Mouse (Mus musculus) adrenal gland, postnatal 14 days (tissue): ENCODE measurements at regions not wholly inside any gene's neighbourhood (a gene's known extent, or its start where the extent isn't known, plus 50 kb on each side); places are given as distances from the start of the nearest gene placed in this dataset.
"Not testable (repeated sequence)": the region's sequence is repeated elsewhere in the genome, so short reads cannot be mapped to it uniquely, and the experiment has no call there.

ENCODE experiments used
- DNase-seq: peaks from one replicate; pipeline ENCODE4 v3.0.0; 2021; ENCODE audit warnings: mixed read lengths

DNA sequence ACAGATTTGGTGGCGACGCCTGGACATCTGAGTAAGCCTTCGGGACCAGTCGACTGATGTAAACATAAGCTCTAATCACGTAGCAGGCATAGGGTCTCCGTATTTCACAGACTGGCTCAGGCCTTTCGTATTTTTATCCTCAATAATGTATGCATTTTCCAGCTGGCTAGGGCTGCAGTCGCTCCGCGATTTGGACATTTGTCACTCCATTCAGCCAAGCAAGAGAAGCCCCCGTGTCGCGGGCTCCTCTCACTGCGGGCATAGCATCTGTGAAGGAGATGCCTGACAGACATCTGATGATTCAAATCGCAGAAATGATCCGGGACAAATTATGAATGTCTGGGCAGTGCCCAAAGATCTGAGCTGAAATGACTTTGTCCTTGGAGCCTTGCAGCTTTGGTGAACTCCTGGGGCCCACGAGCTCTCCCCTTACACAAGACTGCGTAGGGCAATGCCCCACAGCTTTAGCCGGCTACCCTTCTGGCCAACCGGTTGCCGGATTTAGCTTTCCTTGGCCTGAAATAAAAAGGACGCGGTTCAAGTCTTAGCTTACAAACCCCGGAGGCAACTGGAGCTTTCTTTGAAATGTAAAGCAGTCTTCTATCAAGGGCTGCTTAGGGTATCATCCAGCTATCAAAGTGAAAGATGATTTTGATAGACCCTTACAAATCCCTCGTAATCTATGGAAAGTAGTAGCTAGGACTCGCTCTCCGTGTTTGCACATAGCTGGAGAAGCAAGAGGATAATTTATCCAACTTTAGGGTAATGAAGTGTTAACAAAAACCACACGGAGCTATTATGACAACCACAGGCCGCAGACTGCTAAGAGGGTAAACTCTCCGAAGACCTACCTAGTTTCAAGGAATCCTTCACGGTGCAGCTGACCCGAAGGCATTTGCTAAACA lies 270.6 kb downstream of the Etnk1 start:
- DNase-seq = no peak

DNA sequence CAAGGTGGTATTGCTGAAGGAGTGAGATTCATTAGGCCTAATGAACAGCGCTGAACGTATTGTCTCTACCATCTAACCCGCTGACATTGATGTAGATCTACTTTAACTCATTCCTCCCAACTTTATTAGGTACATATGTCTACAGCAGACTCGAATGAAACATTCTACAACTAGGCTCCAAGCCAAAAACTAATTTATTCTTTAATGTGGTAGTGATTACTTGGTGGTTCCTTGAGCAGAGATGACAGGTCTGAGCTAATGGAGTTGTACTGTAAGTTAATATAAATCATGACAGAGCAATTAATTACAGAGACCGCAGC lies 271.2 kb downstream of the Etnk1 start:
- no peak for DNase-seq

DNA sequence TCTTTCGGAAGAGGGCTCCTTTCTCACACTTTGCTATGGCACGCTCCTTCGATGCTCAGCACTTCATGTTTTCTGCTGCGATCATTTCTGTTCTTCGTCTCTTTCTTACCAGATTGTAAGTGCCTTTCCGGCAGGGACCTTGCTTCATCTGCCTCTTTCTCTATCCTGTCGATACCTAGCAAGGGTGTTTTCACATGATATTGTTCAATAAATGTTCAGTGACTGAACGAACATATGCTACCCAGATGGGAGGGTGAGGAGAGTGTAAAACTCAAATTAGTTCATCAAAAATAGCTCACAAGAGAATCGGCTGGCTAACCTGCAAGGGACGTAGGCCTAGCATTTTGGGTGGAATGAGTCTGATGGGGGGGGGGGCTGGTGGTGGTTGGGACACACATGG lies 272.5 kb downstream of the Etnk1 start:
- DNase-seq = no peak

DNA sequence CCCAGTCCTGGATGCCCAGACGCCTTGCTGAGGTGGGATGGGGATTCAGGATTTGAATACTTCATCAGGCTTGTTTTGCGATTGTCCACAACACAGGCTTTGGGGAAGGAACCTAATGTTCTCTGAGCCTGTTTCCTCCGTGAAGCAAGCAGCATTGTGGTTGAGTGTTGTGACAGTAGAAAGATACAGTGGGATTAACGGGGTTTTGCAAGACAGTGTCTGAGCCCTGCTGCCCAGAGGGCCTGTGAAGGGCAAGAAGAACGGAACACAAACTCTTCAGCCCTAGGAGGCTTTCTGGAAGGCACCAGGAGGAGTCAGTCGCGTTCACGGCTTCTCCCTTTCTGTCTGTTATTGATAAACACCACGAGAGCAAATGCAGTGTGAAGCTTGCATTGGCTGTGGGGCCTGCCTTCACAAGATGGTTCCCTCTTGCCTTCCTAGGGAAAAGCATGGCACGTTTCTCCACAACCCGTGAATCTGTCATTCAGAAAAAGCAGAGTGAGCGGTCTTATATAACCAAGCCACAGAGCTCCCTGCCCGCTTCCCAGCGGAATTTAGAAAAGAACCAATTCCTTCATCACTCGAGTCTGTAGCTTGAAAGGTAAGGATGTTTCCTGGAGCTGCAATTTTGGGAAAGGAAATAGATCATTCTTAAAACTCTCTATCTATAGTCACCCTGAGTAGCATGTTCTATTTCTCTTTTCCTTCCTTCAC lies 273.4 kb downstream of the Etnk1 start:
- no peak for DNase-seq

DNA sequence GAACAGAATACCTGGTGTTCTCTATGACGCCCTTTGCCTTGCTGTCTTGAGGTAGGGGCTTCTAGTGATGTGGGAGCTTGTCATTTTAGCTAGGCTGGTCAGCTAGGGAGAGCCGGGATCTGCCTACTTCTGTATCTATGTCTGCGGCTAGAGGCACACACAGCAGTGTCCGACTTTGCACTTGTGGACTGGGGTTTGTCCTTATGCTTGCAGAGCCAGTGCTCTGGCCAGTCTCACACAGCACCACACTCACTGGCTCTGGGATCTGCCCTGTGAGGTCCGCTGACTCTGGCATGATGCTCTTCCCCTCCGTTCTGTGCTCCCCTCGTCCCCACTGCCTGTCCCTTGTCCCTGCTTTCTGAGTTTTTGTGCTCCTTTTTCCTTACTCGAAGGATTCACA lies 275.3 kb downstream of the Etnk1 start:
- no peak for DNase-seq

DNA sequence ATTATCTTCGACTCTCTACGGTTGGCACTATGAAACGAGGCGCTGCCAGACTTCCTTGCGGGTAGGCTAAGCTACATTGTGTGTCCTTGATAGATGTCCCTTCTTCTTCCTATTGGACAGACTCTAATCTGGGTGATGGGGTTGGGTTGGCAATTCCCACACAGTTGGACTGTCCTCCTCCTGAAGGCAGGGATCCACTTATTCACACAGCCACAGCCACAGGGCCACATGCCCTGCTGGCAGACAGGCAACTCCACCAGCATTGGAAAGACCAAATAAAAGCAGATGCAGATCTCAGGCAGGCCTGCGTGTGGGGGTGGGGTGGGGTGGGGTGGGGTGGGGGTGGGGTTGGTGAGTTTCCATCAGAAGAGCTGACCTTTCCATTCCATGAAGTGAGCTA lies 276.4 kb downstream of the Etnk1 start:
- no peak for DNase-seq

DNA sequence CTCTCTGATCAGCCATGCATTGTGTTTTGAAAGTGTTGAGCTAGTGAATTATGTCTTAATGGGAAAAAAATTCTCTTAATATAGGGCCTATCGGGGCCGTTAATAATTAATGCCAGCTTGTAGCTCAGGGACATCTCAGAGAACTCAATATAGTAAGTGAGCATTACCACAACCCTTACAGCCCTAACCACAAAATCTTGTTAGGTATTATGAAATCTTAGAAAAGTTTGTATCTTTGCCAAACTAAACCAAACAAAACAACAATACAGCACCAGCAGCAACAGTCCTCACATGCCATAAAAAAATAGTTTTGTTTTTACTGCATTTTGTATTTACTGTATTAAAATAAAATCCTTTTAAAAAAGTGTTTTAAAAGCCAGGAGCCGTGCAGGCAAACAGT lies 277.8 kb downstream of the Etnk1 start:
- no peak for DNase-seq

DNA sequence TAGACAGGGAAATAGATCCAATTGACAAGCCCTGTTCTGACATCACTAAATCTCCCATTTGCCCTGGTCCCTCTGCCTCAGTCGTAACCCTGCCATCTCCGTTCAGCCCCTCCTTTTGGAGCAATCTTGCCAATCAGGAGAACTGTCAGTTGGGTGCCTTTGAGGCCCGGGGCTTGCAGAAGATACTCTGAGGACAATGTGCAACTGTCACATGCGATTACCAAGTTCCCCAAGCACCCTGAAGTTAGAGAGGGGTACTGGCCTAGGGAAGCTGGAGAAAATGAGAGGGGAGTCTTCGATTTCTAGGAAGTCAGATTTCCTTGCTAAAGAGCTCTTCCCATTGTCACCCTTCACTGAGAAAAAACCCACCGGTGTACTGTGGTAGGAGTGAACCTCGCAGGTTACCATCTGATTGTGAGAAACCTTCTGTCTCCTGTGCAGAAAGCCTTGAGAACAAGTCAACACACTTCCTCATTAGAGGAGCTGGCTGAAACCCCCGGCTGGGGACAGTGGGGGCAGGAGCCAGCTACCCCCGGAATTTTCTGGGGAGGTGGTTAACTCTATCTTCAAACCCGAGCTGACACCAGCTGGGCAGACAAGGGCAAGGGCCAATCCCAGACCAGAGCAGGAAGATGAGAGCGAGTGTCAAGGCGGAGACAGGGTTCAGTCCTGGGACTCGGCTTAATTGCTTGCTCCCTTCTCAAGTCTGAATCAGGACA lies 279.0 kb downstream of the Etnk1 start:
- no peak for DNase-seq

DNA sequence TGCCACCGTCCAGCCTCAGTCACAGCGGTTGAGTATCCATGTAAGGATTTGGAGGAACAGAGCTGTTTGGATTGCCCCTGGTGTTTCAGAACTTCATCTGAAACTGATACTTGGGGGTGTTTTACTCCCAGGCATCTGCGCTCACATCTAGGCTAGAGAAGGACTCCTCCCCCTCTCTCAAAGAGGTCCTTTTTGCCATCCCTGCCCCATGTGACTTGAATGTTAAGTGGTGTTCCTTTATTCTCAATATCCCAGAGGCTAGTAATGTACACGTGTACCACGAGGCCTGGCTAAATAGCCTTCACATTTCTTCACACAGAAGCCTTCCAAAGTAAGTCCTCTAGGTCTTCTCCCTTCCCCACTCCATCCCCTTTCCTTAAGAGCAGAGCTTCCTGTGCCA lies 280.0 kb downstream of the Etnk1 start:
- no peak for DNase-seq

DNA sequence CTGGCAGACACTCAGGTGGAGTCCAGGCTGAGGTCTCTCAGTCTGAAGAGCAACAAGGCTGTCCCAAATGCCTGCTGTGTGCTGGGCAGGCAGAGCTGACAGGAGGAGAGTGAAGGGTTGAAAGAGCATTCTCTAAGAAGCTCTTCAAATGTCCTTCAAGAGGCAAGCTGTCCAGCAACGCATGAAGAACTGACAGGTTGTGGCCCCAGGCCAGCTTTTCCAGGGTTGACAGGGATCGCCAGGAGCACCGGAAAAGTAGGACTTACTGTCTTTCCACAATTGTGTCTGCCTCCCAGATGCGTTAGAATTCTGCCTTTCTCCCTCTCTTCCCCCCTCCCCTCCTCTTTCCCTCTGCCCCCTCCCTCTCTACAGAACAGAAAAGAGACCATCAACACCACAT lies 282.1 kb downstream of the Etnk1 start:
- DNase-seq = no peak

DNA sequence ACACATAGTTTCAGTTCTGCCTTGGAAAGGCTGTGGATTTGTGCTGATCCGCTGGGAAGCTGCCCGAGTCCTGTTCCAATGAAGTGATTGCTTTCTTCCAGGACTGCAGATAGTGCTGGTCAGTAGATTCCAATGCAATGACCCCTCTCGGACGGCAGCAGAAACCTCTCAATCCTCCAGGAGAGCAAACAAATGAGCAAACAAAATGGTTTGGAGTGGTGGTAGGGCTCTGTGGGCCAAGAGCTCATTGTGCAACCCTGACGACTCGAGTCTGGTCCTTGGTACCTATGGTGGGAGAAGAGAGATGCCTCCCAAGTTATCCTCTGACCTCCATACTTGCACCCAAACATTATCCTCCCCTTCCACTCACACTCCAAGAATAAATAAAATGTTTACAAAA lies 284.8 kb downstream of the Etnk1 start:
- DNase-seq = no peak

DNA sequence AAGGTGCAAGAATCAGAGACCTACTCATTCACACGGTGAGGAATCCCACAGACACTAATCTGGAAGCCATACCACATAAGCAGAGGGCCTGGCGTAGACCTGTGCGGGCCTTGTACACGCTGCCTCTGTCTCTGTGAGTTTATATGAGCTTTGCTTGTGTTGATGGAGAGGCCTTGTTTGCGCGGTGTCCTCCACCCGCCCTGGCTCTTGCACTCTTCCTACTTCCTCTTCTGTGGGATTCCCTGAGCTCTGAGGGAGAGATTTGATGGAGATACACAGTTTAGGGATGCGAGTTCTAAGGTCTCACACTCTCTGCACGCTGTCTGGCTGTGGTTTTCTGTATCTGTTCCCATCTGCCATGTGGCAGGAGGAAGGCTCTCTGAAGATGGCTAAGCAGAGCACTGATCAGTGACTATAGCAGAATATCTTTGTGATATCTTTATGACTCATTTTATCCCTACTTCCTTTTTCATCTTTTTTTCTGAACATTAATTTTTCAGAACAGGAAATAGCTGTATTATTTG lies 287.7 kb downstream of the Etnk1 start:
- no peak for DNase-seq

DNA sequence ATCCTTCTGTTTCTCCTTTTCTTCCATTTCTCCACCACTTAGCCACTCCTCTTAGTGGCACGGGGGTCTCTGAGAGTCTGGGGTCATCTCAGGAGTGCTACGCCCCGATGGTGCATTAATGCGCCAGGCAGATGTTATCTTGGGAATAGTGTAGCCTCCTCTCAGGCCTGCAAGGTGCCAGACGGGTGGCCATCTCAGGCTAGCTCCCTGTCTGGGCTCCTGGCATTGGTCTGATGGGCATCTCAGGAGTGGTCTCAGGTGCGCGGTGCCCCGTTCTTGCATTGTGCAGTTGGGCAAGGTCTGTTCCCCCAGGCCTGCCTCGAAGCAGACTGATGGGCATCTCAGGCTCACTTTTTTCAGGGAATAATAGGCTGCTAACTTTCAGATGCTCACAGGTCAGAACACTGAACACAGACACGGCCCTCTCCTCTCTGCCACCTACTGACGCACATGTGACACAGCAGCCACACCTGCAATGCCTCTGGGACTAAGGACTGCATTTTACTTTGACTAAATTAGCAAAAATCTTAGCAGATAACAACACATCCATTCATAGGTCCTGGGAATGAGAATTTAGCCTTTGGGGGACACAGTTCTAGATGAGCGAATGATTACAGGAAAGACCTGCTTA lies 298.0 kb downstream of the Etnk1 start:
- no peak for DNase-seq

DNA sequence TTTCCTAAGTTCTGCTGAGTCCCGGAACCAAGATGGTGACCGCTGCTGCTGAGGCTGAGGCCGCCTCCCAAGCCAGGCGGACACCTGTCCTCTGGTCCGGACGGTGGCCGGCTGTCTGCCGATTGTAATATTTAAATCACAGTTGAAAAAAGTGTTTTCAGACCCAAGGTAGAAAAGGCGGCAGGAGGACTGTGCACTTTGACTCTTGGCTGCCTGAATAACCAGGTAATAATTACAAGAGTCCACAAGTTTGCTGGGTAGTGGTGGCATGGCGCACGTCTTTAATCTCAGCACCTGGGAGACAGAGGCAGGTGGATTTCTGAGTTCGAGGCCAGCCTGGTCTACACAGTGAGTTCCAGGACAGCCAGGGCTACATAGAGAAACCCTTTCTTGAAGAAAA lies 305.7 kb downstream of the Etnk1 start:
- not testable (repeated sequence) for DNase-seq

DNA sequence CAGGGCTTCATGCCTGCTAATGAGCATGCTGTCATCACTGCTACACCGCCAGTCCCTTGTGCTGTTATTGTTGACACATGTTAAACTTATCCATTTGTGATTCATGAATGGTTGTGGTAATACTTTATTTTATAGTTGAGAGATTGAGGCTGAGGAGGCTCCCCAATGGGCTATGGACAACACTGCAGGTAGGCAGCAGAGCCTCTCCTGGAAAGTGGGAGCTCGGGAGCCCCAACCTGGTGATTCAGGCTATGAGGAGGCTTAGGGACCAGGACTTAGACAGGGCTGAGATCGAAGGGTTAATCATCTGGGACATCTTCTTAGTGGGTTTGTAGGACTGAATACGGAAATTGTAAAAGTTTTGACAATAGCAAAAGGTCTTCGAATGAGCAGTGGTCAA lies 307.4 kb downstream of the Etnk1 start:
- DNase-seq = no peak

DNA sequence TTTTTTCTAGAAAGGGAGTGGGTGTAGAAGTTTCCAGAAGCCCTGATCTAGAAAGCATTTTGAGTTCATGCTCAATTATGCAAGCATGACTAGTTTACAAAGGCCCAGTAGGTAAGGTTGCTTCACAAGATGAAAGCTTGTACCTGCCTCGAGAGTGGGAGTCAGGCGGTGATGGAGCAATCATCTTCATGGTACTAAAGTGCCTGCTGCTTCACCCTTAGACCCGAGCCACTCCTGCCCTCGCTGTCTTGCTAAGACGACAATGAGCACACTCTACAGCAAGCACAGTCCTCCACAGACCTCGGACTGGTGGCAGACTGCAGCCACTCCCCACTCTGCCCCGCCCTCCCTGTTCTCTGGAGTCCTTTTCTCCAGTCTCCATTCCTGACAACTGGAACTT lies 308.3 kb downstream of the Etnk1 start:
- no peak for DNase-seq

DNA sequence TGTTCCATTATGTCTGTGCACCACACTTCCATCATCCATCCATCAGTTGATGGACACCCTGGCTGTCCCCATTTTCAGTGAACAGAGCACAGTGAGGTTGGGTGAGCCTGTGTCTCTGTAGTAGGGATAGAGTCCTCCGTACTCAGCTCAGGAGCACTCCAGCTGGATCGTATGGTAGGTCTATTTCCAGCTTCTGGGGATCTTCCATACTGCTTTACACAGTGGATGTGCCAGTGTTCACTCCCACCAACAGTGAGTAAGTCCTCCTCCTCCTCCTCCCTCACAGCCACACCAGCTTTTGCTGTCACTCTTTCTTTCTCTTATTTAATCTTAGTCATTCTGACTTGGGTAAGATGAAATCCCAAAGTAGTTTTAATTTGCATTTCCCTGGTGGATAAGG lies 310.4 kb downstream of the Etnk1 start:
- no peak for DNase-seq

DNA sequence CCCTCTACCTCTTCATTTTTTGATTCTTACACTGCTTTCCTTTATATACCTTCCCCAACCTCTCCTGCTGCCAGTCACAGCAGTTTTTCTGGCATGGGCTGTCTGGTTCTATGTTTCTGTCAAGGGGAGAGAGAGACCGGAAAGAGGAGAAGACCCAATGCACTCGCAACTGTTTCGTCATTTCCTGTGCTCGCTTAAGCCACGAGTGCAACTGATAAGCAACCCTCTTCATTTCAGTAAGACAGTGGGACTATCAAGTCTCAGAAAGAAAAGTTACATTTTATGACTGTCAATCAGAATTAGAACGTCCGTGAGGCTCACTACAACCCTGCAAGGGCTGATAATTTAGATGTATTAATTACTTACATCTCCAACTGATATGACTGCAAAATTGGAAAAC lies 312.2 kb downstream of the Etnk1 start:
- DNase-seq = no peak

DNA sequence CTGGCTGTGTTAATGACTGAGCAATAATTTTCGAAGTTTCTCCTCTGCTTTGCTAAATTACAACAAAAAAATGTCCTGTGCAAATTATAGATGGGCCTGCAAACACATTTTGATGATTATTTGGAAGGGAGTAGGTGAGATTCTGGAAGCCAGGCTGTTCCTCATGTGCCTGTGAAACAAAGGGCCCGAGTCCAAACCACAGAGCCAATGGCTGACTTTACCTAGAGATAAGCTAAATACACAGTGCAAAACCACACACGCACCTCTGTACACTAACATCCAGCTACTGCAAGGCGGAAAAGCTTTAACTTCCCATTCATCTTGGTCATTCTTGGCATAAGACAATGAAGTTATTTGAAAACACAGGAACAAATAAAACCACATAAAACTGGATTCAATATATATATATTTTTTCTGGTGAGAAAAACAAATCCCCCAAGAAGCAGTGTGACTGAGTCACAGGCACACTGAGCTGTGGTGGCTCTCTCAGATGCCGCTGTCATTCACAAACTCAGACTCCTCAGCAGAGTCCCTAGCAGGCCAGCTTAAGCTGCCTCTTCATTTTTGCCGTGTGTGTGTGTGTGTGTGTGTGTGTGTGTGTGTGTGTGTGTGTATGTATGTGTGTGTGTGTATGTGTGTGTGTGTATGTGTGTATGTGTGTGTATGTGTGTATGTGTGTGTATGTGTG lies 312.8 kb downstream of the Etnk1 start:
- no peak for DNase-seq

DNA sequence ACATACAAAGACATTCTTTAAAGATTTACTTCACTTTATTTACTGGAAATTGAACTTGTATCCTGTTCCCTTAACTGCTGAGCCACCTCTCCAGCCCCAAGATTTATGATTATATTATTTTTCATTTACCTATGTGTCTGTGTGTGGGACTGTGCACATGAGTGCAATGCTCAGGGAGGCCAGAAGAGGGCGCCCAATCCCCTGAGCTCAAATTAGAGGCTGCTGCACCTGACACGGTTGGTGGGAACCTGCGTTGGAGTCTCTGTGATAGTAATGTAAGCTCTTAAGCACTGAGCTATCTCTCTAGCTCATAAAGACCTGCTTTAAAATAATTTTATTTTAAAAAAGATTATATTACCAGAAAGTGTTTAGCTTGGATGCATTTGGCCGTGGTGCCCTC lies 315.3 kb downstream of the Etnk1 start:
- no peak for DNase-seq

DNA sequence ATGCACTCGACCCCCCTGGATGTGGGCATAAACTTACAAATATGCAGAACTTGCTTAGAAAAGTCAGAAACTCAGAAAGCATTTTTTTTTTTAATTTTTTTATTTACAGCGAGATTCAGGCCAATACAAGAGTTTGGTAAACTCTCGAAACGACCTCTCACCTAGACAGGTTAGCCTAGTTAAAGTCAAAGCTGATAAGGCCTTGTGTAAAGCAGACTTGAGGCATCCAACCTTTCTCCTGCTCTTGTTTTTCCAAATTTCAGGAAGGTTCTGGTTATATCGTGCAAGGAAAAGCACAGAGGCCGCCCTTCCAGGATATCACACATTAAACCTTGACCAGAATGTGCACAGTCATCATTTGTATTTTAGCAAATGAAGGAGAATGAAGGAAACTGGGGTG lies 315.8 kb downstream of the Etnk1 start:
- no peak for DNase-seq

DNA sequence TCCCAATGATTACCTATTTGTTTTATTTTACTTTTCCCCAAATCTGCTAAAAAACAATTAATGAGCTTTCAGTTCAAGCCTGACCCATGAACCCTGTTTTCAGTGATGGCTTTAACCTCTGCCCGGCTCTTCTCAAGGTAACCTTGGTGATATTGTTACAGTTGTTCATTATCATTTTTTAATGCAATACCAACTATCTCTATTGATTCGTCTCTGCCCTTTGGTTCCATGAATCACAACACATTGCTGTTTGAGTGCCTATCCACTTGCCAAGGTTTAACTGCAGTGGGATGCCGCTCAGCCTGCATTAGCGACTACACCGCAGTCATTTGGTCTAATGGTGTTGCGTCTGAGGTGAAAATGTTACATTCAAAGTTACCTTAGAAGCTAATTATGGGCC lies 317.9 kb downstream of the Etnk1 start:
- no peak for DNase-seq
